Mouse (Mus musculus) thymus, adult 18-20 months (tissue): ENCODE measurements around the gene Gm10488.
"Not testable (repeated sequence)": the region's sequence is repeated elsewhere in the genome, so short reads cannot be mapped to it uniquely, and the experiment has no call there.

ENCODE experiments used
- DNase-seq, 2 experiments: peaks; one replicate each; pipeline ENCODE4 v3.0.0; 2022; ENCODE audit warnings: mixed read lengths in 2 of 2

Gm10488 gene

GRCm38 (mm10) chrX:29976014-29976413 is at the start of gene Gm10488:
Gene Gm10488 (plus strand): TSS chrX:29976314.
- not testable (repeated sequence) for DNase-seq
